Mouse (Mus musculus): ENCODE data around the gene Majin.
A peak's percentile ranks its signal among the peaks of the same experiment; 100 is the strongest.

Majin gene

DNA sequence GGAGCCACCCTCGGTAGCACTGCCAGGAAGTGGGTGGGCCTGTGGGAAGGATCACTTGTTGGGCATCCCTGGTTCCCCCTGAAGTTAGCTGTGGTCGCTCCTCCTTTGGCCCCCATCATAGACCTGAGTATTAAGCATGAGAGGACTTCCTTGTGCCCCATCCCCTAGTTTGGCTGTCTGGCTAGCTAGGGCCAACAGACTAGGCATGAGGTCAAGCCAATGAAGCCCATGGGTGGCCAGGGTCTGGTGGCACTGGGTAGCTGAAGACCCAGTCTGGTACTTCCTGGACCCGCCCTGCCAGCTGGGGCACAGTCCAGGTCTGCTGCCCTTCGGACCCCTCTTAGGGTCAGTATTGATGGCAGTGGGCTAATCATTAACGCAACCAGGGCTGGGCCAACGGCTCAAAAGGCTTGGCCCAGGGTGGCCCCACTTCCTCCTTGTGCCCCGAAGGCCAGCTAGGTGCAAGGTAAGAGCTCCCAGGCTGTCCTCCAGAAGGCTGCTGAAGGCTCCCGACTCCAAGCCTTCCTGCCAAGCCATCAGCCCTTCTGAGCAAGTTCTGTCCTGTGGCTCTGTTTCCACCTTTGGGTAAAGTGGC lies 78.7 kb downstream of the Majin start:
- no peak for DNase-seq (ENCODE audit: low read depth, low spot score)

GRCm38 (mm10) chr19:6264200-6264599 lies 80.0 kb downstream of the Majin start:
- no peak for DNase-seq (ENCODE audit: low read depth, low spot score)

DNA sequence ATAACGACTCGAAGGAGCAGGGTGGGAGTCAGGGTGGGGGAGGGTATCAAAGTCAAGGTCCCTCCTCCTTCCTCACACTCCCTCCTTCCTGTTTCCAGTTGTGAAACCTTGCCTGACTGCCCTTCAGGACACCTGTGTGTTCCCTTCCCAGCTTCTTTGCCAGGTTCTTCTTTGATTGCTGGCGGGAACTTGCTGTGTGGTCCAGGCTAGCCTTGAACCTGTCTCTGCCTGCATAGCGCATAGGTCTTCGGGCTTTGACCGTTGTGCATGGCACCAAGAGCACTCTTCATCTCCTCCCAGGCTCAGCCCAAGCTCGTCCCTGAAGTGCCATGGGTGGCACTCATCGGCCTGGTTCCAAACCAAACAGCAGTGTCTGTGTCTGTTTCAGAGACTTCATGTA lies 80.8 kb downstream of the Majin start:
- no peak for DNase-seq (ENCODE audit: low read depth, low spot score)

- no peak for DNase-seq (ENCODE audit: low read depth, low spot score)
These were observed 81.6 kb downstream of the Majin start for GRCm38 (mm10) chr19:6265727-6266182.

GRCm38 (mm10) chr19:6267306-6268169 lies 83.3 kb downstream of the Majin start:
- no peak for DNase-seq (ENCODE audit: low read depth, low spot score)

- DNase-seq (ENCODE audit: low read depth, low spot score), result peak; percentile 93
These were observed 84.0 kb downstream of the Majin start for GRCm38 (mm10) chr19:6268170-6268528.

- no peak for DNase-seq (ENCODE audit: low read depth, low spot score)
These were observed 84.5 kb downstream of the Majin start for GRCm38 (mm10) chr19:6268670-6269132.

- no peak for DNase-seq (ENCODE audit: low read depth, low spot score)
These were observed 85.7 kb downstream of the Majin start for GRCm38 (mm10) chr19:6269798-6270475.

DNA sequence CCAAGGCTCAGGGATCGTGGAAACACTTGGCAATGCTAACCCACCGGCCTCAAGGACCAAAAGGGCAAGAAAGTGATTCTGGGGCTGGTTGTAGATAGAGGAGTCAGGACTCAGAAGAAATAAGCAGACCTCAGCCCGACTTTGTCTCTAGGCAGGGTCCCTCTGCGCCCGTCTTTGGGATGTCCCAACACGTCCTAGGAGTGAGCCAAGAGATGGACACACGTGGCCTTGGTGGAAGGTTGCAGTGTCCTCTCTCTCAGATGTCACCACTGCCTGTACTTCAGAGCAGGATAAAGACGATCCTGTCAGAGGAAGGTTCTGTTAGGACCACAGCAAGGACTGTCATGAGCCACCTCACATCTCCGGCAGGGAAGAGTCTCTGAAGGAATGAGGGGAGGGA lies 86.5 kb downstream of the Majin start:
- no peak for DNase-seq (ENCODE audit: low read depth, low spot score)

GRCm38 (mm10) chr19:6271206-6271605 lies 87.0 kb downstream of the Majin start:
- DNase-seq (ENCODE audit: low read depth, low spot score), result no peak

DNA sequence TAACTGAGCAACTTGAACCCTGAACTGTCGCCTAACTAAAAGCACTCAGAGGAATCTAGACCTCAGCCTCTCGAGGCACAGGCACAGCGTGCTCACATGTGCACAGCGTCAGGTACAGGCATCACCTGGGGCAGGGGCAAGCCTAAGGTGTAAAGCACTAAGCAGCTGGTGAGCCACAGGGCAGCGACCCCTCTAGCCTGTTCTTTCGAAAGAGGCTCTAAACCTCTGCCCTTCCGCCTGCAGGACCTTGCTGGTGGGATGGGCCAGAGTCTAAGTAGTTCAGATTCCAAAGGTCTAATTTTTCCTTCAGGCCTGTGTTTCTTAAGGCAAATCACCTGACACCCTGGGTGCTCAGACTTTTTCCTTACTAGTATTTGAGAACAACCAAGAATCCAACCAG lies 87.9 kb downstream of the Majin start:
- DNase-seq (ENCODE audit: low read depth, low spot score), result no peak

GRCm38 (mm10) chr19:6272738-6273137 lies 88.5 kb downstream of the Majin start:
- DNase-seq (ENCODE audit: low read depth, low spot score), result no peak

- DNase-seq (ENCODE audit: low read depth, low spot score), result no peak
These were observed 89.4 kb downstream of the Majin start for GRCm38 (mm10) chr19:6273592-6273991.

All from mesoderm, embryonic 11.5 days (tissue).